Mouse (Mus musculus): Measurements from ENCODE around the gene Lad1. TPM values are rescaled to one million over a fixed set of nuclear protein-coding genes. Genes with fewer than 3 reads are reported as not detected.

Gene Lad1
- polyA plus RNA-seq, 1 experiment from 2014 or later: 0.40 TPM

DNA sequence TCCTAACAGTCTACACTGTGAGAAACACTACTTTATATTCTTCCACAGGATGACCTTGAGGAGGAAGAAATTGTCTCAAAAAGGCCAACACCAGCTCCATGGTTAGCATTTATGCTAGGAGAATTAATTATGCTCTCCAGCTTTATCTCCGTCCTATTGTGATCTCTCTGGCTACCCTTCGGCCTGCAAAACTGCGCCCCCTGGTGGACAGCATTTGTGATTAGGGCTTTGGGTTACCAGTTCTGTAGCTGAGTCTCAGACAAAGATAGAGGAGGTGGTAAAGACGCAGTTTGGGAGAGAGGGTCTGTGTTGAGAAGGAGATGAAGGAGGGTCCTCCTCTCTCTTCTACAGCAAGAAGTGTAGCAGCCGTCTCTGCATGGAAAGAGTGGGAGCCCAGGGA lies 28.6 kb upstream of the Lad1 start:
- no peak overlapping the region for H3K27ac ChIP-seq (replicated peaks)
- no peaks in the 10 kb centered on the region for H3K9me3 ChIP-seq
- H3K4me1 ChIP-seq (replicated peaks): peaks cover 20% of the 10 kb centered on the region
- WGBS: 14% methylated on average over 5 of the region's 5 CpGs
- no peak overlapping the region for H3K9ac ChIP-seq
- no peaks in the 10 kb centered on the region for H3K36me3 ChIP-seq
- H3K27me3 ChIP-seq: peaks cover 14% of the 10 kb centered on the region
- ATAC-seq (ENCODE audit: low read depth): no peak
- H3K4me3 ChIP-seq: no peak overlapping the region
- no peak overlapping the region for H3K4me2 ChIP-seq

GRCm38 (mm10) chr1:135792143-135792939 lies 26.1 kb upstream of the Lad1 start:
- H3K4me1 ChIP-seq (replicated peaks): peaks cover 20% of the 10 kb centered on the region
- no peak overlapping the region for H3K27ac ChIP-seq (replicated peaks)
- H3K4me3 ChIP-seq: no peak overlapping the region
- H3K4me2 ChIP-seq: no peak overlapping the region
- no peaks in the 10 kb centered on the region for H3K9me3 ChIP-seq
- H3K27me3 ChIP-seq: peaks cover 15% of the 10 kb centered on the region
- 68% methylated on average over 13 of the region's 13 CpGs for WGBS
- ATAC-seq (ENCODE audit: low read depth): no peak
- H3K36me3 ChIP-seq: no peaks in the 10 kb centered on the region
- H3K9ac ChIP-seq: no peak overlapping the region

GRCm38 (mm10) chr1:135793370-135794215 lies 24.8 kb upstream of the Lad1 start:
- peak overlapping the region; percentile 8; the same call in 1 of the 2 replicates for H3K4me3 ChIP-seq
- H3K27ac ChIP-seq (replicated peaks): no peak overlapping the region
- H3K9ac ChIP-seq: peak overlapping the region; percentile 38; the same call in 1 of the 2 replicates
- H3K4me1 ChIP-seq (replicated peaks): peaks cover 20% of the 10 kb centered on the region
- no peak for ATAC-seq (ENCODE audit: low read depth)
- peak overlapping the region; percentile 47 for H3K4me2 ChIP-seq
- H3K9me3 ChIP-seq: no peaks in the 10 kb centered on the region
- no peaks in the 10 kb centered on the region for H3K36me3 ChIP-seq
- peaks cover 15% of the 10 kb centered on the region for H3K27me3 ChIP-seq
- WGBS: 19% methylated on average over 27 of the region's 27 CpGs

DNA sequence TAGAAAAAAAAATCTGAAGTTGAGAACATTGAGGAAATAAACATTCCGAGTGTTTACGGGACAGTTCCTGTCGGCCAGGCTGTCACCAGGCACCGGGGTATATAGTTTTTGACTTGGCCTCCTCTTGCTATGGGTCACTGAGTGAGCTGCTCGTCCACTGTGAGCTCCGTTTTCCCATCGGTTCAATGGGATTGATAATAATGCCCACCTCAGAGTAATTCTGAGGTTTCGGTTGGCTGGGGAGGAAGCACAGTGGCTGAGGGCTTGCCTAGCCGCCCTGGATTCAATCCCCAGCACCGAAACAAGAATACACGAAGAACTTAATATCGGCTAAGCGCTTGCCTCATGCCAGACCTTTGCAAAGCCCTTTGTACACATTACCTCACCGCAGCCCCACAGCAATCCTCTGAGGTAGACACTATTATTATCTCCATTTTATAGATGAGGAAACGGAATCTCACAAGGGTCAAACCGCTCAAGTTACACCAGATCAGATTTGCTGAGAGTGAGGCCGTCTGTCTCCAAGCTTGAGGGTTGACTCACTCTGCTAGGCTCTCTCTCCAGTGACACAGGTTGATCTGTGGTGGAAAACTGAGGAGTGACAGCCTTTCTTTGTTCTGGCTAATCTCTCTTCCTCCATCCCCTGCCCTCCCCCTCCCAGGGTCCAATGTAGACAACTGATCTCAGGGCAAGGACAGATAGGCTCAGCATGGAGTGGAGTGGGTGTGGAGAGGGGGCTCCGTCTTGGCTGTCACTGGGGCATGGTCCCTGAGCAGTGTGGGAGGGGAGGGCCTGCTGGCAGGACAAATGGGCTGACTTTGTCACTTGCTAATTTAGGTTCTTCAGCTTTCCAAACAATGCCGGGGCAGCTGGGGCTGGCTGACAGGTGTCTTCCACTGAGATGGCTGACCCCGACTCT lies 23.9 kb upstream of the Lad1 start:
- no peak overlapping the region for H3K4me3 ChIP-seq
- ATAC-seq (ENCODE audit: low read depth): no peak
- 53% methylated on average over 20 of the region's 20 CpGs for WGBS

DNA sequence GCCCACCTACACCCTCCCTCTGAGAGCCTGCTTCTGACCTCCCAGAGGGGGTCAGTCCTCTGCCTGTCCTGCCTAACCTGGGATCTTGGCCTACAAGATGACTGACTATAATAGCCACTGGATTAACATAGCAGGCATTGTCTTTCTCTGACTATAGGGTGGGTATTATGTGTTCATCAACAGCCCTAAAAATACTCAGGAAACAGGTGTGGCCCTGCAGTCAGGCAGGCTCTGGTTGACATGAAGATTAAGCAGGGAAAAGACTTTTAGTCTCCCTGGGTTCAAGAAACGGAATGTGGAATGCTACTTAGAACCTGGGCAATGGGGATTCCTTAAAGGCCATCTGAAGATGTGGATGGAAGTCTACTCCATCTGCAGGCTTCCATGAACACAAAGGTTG lies 19.9 kb upstream of the Lad1 start:
- 91% methylated on average over 1 of the region's 1 CpGs for WGBS
- Histone ChIP-seq H3K27me3 (peaks cover 12% of the 10 kb centered on the region), H3K4me1 (replicated peaks) (peaks cover 28% of the 10 kb centered on the region), H3K36me3 (no peaks in the 10 kb centered on the region), H3K4me2 (no peak overlapping the region), H3K4me3 (no peak overlapping the region), H3K9me3 (no peaks in the 10 kb centered on the region), H3K9ac (no peak overlapping the region), H3K27ac (replicated peaks) (no peak overlapping the region)
- ATAC-seq (ENCODE audit: low read depth): no peak

More for the DNA sequence above, 23.9 kb upstream of the Lad1 start:
- Histone ChIP-seq H3K27me3 (peaks cover 15% of the 10 kb centered on the region), H3K4me2 (peak overlapping the region; percentile 47), H3K36me3 (no peaks in the 10 kb centered on the region), H3K9ac (peak overlapping the region; percentile 38; the same call in 1 of the 2 replicates), H3K27ac (replicated peaks) (no peak overlapping the region), H3K4me1 (replicated peaks) (peaks cover 16% of the 10 kb centered on the region), H3K9me3 (no peaks in the 10 kb centered on the region)

GRCm38 (mm10) chr1:135799109-135799627 lies 19.2 kb upstream of the Lad1 start:
- ATAC-seq (ENCODE audit: low read depth): no peak
- no peaks in the 10 kb centered on the region for H3K9me3 ChIP-seq
- H3K36me3 ChIP-seq: no peaks in the 10 kb centered on the region
- H3K27ac ChIP-seq (replicated peaks): no peak overlapping the region
- H3K9ac ChIP-seq: no peak overlapping the region
- peaks cover 21% of the 10 kb centered on the region for H3K4me1 ChIP-seq (replicated peaks)
- H3K4me3 ChIP-seq: no peak overlapping the region
- peaks cover 7% of the 10 kb centered on the region for H3K27me3 ChIP-seq
- no peak overlapping the region for H3K4me2 ChIP-seq
- 73% methylated on average over 8 of the region's 8 CpGs for WGBS

DNA sequence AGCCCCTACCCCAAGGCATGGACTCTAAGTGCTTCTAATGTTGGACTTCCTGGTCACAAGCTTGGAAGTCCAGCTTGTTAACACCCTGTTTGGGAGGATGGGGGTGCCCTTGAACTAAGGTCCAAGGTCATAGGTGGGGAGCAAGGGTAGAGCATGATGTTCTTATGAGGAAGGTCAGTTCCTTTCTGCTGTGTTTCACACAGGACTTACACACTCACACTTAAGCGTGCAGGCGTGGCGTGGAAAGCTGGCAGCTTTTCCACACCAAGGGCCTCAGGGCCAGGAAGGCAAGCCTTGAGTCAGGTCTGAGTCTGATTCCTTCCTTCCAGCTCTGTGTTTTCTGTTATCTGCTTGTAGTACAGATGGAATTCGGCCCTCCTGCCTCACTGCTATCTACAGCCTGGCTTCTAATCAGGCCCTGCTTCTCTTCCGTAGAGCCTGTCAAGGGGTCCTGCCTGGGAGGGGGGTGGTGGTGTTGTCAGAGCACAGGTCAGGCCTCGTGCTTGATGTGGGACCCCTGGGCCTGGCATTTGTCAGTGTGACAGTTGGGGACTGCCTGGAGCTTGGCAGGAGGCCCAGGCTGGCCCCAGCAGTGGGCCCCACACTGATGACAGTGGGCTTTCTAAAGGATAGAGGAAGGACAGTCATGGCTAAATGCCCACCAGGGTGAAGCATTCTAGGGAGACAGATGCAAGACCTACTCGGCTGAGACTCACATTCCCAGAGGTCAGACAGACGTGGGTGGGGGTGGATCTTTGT lies 18.0 kb upstream of the Lad1 start:
- no peaks in the 10 kb centered on the region for H3K9me3 ChIP-seq
- no peak overlapping the region for H3K4me3 ChIP-seq
- H3K27ac ChIP-seq (replicated peaks): peak overlapping the region; percentile 28; the same call in 1 of the 2 replicates
- peak; percentile 84 for ATAC-seq (ENCODE audit: low read depth)
- no peak overlapping the region for H3K9ac ChIP-seq
- WGBS: 53% methylated on average over 8 of the region's 8 CpGs
- no peaks in the 10 kb centered on the region for H3K36me3 ChIP-seq
- peaks cover 14% of the 10 kb centered on the region for H3K4me1 ChIP-seq (replicated peaks)
- H3K27me3 ChIP-seq: no peaks in the 10 kb centered on the region
- no peak overlapping the region for H3K4me2 ChIP-seq

DNA sequence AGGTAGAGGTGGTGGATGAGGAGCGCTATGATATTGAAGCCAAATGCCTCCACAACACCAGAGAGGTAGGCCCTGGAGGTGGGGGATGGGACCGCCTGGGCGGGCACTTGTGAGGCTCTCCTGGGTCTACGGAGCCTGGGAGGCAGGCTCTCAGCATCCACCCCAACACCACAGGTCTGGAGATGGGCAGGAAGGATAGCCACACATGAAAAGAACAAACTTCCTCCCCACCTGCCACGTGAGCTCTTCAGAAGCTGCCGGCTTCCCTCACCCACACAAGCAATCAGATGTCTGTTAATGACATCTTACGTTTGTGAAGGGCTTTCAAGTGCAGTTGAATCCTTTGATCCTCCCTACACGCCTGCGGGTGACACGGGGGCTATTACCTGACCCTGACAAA lies 10.9 kb upstream of the Lad1 start:
- 28% methylated on average over 10 of the region's 10 CpGs for WGBS
- no peak overlapping the region for H3K27ac ChIP-seq (replicated peaks)
- ATAC-seq (ENCODE audit: low read depth): no peak
- H3K4me1 ChIP-seq (replicated peaks): peaks cover under 1% of the 10 kb centered on the region; the same call in 1 of the 2 replicates
- H3K36me3 ChIP-seq: no peaks in the 10 kb centered on the region
- H3K4me2 ChIP-seq: no peak overlapping the region
- no peaks in the 10 kb centered on the region for H3K9me3 ChIP-seq
- H3K4me3 ChIP-seq: no peak overlapping the region
- H3K27me3 ChIP-seq: no peaks in the 10 kb centered on the region
- no peak overlapping the region for H3K9ac ChIP-seq

DNA sequence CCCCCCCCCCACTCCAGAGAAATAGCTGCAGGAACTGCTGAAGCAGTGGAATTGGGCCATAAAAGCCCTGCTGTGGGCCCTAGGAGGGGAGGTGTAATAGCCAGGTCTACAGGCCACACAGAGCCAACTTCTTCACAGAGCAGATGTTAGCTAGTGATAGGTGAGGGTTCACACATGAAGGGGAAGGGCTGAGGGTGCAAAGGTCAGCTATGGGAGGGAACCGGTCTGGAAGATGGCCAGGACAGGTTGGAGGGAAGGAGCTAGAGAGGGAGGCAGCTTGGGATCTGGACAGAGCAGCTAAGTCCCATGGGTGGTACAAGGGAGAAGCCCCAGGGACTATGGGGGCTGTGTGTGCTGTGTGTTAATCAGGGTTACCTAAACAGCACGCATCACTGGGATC lies 8.2 kb upstream of the Lad1 start:
- H3K4me2 ChIP-seq: no peak overlapping the region
- H3K4me1 ChIP-seq (replicated peaks): peaks cover 8% of the 10 kb centered on the region
- ATAC-seq (ENCODE audit: low read depth): no peak
- H3K36me3 ChIP-seq: no peaks in the 10 kb centered on the region
- WGBS: 56% methylated on average over 2 of the region's 2 CpGs
- H3K9me3 ChIP-seq: no peaks in the 10 kb centered on the region
- no peaks in the 10 kb centered on the region; the same call in 1 of the 2 replicates for H3K27me3 ChIP-seq
- H3K27ac ChIP-seq (replicated peaks): no peak overlapping the region
- no peak overlapping the region for H3K4me3 ChIP-seq
- no peak overlapping the region for H3K9ac ChIP-seq

GRCm38 (mm10) chr1:135811016-135811646 lies 7.3 kb upstream of the Lad1 start:
- WGBS: 32% methylated on average over 7 of the region's 7 CpGs
- H3K27ac ChIP-seq (replicated peaks): no peak overlapping the region
- ATAC-seq (ENCODE audit: low read depth): peak; percentile 45; the same call in 1 of the 2 replicates
- H3K27me3 ChIP-seq: peaks cover 9% of the 10 kb centered on the region
- H3K36me3 ChIP-seq: no peaks in the 10 kb centered on the region
- no peak overlapping the region for H3K4me3 ChIP-seq
- H3K9me3 ChIP-seq: no peaks in the 10 kb centered on the region
- no peak overlapping the region for H3K9ac ChIP-seq
- peaks cover 8% of the 10 kb centered on the region for H3K4me1 ChIP-seq (replicated peaks)
- no peak overlapping the region for H3K4me2 ChIP-seq
